Mouse (Mus musculus) gastrocnemius, adult 18-20 months (tissue): ENCODE measurements at regions not wholly inside any gene's neighbourhood (a gene's known extent, or its start where the extent isn't known, plus 50 kb on each side); places are given as distances from the start of the nearest gene placed in this dataset.
A peak's percentile ranks its signal among the peaks of the same experiment; 100 is the strongest.

Experiments
- DNase-seq: peaks from one replicate; pipeline ENCODE4 v3.0.0; 2021; ENCODE audit warnings: low spot score

DNA sequence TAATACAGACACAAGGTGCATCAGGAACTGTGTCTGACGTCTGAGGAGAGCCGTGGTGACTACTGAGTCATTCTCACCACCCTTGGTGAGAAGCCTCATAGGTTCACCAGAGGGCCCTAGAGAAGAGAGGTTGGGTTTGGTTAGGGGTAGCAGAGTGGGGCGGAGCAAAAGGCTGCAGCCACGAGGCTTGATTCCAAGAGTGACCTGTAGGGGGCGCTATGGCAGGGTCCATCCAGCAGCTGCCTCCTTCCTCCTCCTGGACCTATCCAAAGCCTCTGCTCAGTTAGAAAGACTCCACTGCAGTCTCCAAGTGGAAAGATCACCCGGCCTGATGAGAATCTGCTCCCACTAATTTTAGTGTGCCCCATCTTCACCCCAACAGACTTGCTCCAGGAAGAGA lies 149.3 kb upstream of the Kazn start:
- DNase-seq = no peak

DNA sequence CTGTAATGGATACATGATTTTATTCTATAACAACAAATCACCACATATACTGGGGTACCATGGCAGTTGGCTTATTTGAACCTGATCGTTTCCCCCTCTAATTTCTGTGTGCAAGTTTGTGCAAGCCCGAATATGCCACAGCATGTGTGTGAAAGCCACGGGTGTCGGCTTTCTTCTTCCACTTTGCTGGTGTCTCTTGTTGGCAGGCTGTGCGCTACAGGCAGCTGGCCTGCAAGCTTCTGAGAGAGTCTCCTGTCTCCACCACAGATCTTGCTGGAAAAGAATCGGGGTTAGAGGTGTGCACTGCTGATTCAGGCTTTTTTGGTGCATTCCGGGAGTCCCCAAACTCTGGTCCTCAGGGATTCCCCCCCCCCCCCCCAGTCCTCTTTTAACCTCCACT lies 142.0 kb upstream of the Kazn start:
- no peak for DNase-seq

DNA sequence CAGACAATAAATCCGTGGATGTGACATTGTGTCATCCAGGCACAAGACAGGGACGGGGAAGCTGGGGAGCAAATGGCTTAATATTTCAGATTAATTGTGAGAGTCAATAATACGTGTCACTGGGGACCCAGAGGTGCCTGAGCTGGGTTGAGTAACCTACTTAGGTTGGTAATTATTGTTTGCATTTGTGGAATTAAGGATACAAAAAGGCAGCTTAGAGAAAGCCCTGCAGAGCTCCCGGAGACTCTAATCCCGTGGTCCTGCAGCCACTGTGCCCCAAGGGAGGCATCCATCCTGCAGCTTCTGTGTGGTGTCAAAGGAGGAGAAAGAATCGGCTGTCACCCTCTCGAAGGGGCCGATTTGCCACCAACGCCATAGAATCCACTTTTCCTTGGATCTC lies 139.3 kb upstream of the Kazn start:
- DNase-seq = no peak

DNA sequence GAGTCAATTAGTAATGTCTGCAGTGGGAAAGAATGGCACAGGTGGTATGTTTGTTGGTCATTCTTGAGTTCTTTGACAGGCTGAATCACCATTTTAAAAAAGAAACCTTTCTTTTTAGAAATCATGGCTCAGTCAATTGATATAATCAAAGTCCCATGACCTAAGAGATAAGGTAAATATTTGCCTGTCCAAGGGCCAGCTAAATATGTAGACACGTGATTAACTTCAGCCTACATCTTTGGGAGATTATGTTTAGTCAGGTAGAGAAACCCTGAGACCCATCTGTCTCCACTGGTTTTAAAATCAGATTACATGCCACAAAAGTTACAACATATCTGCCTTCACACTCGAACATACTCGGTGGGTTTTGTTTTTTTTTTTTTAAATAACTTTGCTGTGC lies 128.6 kb upstream of the Kazn start:
- DNase-seq = no peak

DNA sequence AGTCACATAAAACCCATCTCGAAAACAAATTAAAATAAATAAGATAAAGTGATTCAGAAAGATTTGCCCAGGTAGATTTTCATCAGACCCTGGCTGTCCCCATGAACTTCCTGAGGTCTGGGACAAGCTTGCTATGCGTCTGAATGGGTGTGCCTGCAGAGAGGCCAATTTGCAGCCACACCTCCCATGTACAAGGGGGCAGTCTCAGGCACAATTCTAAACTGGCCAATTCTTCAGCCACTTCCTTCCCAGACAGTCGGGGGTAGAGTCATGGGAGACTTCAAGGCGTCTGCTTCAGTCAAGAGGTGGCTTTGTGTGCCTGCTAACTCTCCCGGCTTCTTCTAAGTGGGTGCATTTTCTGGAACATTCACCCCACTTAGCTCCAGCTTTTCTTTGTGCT lies 122.9 kb upstream of the Kazn start:
- no peak for DNase-seq

DNA sequence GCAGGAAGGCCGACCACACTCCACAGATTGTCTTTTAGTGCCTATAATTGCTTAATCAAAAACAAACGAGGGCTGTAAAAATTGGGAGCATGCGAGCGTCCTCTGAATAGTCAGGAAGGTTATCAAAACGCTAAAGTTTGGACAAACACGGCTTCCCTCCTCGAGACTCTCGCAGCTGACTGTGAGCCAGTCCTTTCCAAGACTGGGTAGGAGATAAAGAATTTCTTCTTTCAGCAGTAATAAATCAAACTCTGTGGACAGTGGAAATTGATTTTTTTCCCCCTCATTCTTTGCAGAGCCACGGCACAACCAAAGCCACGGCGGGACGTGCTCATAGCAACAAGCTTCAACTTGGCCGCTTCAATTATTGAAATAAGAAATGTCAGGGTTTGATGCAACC lies 119.7 kb upstream of the Kazn start:
- no peak for DNase-seq

DNA sequence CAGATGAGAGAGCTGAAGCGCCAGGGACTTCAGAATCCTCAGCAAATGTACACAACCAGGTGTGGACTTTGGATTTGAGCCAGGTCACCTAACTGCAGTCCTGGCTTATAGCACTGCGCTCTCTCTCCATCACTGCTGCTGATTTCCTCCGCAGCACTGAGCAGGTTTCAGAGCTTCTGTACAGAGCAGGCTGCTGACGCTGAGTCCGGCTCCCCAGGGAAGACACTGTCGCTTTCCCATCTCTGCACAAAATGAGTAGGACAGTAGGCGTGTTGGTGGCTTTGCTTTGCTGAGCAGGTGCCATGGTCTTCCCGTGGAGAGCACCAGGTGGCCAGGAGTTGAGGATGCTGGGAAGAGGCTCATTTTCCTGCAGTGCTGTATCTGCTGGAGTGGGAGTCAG lies 116.2 kb upstream of the Kazn start:
- no peak for DNase-seq

DNA sequence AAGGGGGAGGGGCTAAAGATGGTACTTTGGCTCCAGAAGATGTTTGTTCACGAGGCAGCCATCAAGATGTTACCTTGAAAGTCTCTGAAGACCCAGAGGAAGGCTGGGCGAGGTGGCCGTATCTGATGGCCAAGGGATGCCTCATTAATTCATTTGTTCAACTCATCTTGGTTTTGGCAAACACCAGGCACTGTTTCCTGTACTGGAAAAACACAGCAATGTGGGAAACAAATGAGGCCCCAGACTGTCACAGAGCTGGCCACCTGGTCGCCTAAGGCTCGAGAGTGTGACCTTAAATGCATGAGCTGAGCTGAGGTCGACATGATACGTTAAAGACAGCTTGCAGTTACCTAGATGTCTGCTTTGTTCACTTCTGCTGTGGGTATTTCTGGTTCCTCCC lies 114.3 kb upstream of the Kazn start:
- no peak for DNase-seq

DNA sequence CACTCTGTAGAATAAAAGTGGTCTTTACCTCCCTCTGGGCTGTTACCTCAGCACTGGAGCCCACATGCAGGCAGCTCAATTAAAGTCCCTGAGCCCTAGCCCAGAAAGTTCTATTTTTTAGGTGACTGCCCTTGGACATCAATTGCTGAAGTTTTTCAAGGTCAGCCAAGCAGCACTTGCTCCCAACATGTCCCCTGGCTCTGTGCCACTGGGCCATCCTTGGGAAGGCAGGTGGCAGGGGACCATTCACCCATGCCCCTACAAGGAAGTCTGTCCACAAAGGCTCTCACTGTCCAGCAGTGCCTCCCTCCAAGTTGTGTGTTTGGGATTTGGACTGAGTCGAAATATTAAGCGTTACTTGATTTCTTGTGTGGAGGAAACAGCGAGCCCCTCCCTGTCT lies 112.6 kb upstream of the Kazn start:
- no peak for DNase-seq

DNA sequence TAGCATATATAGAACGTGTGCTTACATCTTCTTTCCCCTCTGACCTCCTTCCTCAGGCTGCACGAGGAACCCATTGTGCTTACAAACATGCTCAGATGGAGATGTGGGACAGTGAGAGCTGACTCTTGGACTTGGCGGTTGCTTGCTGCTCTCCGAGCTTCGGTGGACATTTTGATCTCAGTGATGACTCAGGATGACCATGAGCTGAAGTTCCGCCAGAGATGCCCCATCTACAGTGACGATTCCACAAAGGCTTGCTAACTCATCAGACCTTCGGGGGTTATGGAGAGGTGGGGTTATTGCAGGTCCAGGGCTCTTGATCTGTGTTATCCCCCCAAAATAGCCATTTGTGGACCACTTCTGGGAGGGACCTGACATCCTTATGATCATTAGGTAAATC lies 111.8 kb upstream of the Kazn start:
- no peak for DNase-seq

DNA sequence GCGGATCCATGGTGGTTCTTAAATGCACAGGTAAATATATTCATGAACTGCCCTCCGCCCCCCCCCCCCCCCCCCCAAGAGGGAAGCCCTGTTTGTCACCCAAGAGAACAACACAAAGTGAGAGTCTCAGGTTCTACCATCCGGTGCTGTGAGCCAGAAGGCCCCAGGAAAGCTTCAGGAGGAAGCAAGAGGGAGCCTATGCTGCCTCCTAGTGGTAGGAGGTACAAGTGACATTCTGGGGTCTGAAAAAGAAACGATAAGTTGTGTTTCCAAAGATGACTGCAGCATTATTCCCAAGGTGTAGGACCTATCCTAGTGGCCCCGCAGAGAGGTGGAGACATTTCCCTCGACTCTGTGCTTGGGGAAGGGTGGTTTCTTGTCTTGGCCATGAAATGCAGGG lies 109.7 kb upstream of the Kazn start:
- peak; percentile 28 for DNase-seq

DNA sequence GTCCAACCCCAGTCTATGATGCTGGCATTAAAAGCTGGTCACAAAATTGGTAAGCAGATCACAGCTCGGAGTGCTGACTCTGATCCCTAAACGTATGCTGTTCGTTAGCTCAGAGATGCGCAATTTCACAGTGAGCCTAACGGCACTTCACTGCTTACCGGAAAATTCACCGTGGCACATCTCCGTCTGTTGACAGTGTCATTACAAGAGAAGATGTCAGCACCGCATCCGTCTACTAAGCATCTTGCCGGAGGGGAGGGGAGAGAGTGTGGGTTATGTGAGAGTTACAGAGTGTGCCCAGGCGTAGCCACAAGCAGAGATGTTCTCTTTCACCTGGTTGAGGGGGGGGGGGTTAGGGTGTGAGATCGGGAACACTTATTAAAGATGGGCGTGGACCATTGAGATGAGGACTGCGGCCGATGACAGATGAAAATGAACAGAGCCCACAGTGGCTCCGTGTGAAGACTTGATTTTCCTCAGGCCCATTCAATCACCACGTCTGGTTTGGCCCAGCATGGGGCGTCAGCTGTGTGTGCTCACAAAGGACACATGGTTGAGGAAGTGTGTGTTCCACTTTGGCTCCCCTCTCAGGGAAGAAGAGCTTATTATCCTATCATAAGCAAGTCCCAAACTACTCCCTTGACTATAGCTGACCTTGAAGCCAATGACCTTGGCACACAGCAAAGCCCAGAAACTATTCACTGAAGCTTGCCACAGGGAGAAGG lies 103.4 kb upstream of the Kazn start:
- DNase-seq = no peak

DNA sequence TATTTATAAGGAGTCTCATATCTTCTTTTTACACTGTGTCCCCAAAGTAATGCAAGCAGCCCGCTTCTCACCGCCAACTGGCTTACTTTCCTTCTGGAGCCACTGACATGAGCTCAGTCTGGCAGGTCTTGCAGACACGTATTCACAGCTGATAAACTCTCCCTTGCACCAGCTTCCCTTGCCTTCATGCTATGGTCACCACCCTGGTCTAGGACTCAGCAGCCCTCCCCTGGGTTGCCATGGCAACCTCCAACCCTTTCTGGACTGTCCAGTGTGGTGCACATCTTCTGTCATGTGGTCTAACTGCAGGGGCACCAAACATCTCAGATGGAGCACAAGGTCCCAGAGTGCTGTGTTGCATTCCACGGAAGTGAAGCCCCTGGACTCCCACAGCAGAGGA lies 102.1 kb upstream of the Kazn start:
- no peak for DNase-seq

DNA sequence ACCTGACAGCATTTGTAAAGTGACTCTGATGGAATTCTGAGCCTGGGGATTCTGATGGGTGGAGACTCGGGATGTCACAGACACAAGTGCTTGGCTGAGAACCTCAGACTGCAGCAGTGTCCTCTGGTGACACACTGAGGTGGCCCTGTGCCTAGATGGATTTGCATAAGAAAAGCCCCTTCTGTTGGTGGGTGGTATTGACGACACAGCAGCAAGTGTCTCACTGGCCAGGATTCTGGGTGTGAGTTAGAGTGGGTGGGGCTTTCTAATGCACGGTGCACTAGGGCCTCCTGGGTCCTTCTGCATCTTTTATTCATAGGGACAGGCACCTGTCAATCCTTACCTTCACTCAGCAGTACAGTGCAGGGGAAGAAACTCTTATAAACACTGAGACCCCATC lies 100.9 kb upstream of the Kazn start:
- no peak for DNase-seq

DNA sequence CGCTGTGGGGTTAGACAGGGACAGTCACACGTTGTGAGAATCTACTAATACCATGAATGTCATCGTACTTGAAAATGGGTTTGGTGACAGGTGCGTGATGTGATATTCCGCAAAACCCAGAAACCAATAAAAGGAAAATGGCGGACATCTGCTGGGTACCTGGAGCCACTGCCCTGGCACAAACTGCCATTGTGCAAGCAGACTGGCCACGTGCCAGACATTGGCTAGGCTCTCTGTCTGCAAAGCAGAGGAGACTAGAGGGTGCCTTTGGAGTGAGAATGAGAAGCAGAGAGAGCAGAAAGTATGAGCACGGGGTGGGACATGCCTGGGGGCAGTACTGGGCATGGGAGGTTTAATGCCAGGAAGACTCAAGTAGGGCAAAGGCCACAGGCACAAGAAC lies 98.5 kb upstream of the Kazn start:
- DNase-seq = no peak

DNA sequence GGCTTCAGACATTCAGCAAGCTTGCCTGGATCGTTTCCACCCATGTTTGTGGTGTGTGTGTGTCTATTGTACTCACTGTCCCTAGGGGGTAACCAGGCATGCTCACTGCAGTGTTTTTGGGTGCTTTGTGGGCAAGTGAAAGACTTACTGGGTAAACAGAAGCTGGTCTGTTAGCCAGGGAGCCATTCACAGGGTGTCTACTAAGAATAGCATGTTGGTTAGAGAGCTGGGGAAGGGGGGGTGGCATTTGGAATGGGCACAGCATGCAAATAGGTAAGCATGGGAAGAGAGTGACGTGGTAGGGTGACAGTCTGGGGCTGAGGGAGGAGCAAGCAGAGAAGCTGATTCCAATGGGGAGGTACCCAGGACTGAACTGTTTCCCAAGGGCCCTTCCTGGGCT lies 97.7 kb upstream of the Kazn start:
- no peak for DNase-seq

DNA sequence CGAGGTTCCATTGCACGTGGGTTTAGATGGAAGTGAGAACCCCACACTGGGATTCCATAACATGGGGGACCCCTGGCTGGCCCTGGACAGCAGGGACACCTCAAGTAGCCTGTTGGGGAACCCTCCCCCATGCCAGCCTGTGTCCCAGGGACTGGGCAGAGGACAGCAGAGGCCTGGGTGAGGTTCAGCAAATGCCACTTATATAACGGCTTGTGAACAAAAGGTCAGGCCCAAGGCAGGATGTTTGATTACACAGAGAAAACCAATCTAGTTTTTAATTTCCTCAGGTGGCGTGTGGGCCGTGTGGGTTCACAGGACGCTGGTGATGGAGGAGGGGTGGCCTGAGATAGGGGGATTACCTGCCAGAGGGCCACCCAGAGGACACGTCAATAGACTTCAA lies 94.9 kb upstream of the Kazn start:
- no peak for DNase-seq

DNA sequence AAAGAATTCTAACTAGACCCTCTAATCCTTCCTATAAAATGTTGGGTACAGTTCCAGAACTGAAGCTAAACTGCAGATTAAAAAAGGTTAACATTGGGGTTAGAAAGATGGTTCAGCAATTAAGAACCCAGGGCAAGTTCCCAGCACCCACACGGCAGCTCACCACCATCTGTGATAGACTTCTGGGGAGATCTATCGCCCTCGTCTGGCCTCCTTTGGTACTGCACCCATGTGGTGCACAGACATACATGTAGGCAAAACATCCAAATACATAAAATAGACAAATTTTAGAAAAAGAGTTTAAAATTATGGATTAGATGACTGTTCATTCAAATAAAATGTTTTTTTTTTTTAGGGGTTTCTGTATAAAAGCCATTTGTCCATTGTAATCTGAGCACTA lies 91.4 kb upstream of the Kazn start:
- no peak for DNase-seq

DNA sequence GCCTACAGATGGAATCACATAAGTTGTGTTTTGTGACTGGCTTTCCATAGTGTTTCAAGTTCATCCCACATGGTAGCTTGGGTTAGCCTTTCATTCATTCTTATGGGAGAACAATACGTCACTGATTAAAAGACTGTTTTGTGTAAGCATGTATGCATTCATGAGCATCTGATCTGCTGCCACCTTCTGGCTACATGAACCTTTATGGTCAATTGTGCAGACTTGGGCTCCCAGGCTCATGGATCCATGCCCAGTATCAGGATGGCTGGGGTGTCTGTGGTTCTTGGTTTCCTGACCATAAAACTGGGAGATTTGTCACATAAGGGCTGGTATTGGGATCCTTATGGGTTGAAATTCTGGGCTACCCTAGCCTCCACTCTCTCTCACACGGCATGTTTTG lies 90.4 kb upstream of the Kazn start:
- DNase-seq = no peak

DNA sequence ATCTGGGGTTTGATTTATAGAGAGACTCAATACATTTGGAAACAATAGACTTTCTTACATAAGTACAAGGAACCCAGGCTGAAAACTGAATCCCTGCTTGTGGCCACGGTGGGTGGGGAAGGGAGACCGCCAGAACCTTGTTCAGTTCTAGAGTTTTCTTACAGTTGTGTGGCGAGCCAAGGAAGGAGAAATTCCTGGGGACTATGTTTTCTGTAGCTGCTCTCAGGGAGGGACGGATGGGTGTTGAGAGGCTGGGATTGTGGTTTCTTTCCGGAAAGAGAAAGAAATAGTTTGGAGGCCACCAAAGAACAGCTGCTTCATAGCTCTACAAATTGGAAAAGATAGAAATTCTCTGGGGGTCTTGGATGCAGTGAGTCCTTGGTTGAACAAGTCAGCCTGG lies 87.3 kb upstream of the Kazn start:
- DNase-seq = no peak

DNA sequence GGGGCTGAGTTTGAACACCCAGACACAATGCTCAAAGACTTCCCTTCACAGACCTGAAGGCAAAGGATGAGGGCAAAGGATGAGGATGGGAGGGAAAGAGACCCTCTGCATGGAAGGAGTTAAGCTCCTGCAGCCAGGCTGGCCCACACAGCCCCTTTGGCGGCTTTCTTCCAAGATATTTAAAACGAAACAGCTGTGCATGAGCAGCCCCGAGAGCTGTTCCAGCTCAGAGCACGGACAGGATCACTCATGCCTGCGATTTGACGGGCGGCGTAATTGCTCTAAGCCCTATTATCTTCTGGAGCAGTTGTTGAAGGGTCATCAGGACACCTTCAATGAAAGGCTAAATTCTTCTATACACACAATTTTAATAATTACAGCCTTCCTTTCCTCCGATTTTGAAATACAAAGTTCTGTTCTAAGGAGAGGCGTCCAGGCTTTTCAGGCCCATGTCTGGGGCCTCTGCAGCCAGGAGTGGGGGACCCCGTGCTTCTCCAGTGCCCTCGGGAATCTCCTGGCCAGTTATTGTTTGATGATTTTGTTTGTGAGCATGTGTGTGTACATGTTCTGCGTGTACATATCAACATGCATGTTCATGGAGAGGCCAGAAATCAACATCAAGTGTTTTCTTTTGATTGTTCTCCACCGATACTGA lies 82.1 kb upstream of the Kazn start:
- no peak for DNase-seq

DNA sequence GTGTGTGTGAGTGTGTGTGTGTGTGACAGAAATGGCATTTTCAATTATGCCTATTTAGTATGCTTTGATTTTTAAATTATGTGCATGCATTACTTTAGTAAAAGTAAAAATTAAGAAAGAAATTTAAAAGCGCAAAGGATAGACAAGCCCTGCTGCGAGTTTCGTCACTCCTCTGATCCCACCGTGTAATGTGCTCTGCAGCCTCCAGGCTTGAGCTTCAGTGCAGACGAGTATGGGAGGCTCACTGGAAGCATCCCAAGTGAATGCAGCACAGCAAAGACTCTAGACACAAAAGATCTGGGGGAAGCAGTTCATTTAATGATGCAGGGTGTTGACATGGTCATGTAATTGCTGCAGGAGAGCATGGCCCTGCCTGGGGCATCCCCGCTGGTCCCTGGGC lies 71.1 kb upstream of the Kazn start:
- no peak for DNase-seq

DNA sequence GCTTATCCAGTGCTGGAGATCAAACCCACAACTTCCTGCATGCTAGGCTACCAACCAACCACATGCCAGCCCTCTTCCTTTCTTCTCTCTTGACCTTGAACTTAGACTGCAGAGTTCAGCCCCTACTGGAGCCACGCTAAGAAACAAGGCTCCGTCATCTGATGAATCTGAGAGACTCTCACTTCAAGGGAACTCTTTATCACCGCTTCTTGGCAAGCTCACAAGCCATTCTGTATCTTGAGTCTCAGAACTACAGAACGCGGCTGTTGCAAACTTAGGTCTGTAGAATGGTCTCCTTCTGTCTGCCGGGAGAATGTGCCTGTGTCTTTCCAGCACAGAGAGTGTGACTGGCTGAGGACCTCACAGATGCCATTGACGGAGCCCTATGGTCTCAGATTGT lies 69.1 kb upstream of the Kazn start:
- DNase-seq = no peak

DNA sequence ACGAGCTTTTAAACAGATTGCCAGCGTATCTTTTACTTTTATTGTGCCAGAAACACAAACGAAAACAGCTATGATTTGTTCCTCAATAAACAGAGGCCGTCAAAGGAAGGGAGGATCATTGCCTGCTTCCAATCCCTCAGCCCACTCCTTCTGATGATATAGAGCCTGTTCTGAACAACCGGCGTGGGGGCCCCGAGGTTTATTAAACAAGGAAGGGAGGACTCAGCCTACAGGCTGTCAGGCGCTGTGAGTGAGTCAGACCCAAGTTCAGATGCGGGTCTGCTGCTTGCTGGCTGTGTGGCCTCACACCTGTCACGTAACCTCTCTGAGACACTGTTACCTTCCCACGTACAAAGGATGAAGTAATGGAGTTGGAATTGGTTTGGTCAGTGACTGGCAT lies 68.1 kb upstream of the Kazn start:
- DNase-seq = no peak
